Mouse (Mus musculus) hindbrain, embryonic 15.5 days (tissue): Measurements from ENCODE around the gene Ddit4l. TPM values are rescaled to one million over a fixed set of nuclear protein-coding genes. Genes with fewer than 3 reads are reported as not detected.

Experiments
- ATAC-seq: fragments of 200-750 bp; cut with Nextera tagmentation; 2 replicates; pipeline ENCODE4 v1.8.0; 2017; ENCODE audit warnings: low read depth, moderate number of reproducible peaks, moderate TSS enrichment; ENCODE audit not compliant: low FRiP score
- H3K27ac ChIP-seq: fragments of 300-500 bp; sonication (generic); replicated peaks from 2 replicates; pipeline ENCODE4 v1.5.1; 2015; ENCODE audit warnings: mild to moderate bottlenecking, inconsistent platforms
- H3K27me3 ChIP-seq: fragments of 300-500 bp; sonication (generic); 2 replicates; pipeline ENCODE4 v1.6.1; 2015; ENCODE audit warnings: control low read depth, inconsistent platforms
- H3K36me3 ChIP-seq: fragments of 300-500 bp; sonication (generic); 2 replicates; pipeline ENCODE4 v1.6.1; 2015; ENCODE audit warnings: control low read depth, inconsistent platforms
- H3K4me1 ChIP-seq: fragments of 300-500 bp; sonication (generic); replicated peaks from 2 replicates; pipeline ENCODE4 v1.6.1; 2015; ENCODE audit warnings: control low read depth, inconsistent platforms
- H3K4me2 ChIP-seq: fragments of 300-500 bp; sonication (generic); 2 replicates; pipeline ENCODE4 v1.6.1; 2015; ENCODE audit warnings: moderate library complexity, mild to moderate bottlenecking, inconsistent platforms
- H3K4me3 ChIP-seq: fragments of 300-500 bp; sonication (generic); 2 replicates; pipeline ENCODE4 v1.5.1; 2015; ENCODE audit warnings: mild to moderate bottlenecking, inconsistent platforms
- H3K9ac ChIP-seq: fragments of 300-500 bp; sonication (generic); 2 replicates; pipeline ENCODE4 v1.6.1; 2015; ENCODE audit warnings: inconsistent platforms
- H3K9me3 ChIP-seq: fragments of 300-500 bp; sonication (generic); 2 replicates; pipeline ENCODE4 v1.6.1; 2016; ENCODE audit warnings: control low read depth, inconsistent platforms
- WGBS: fragments of 180-500 bp; shearing (Covaris S2); methylation state at CpG from one replicate; pipeline ENCODE4 v1.1.7; 2015; 5-methylcytosine and 5-hydroxymethylcytosine counted together
- polyA plus RNA-seq: library from polyadenylated mRNA; unstranded; fragments of >200 nt; fragmentation: Nextera tagmentation; extraction: Ambion mirVana; gene quantifications from 2 replicates; pipeline ENCODE4 v1.2.1, GENCODE M21; 2015

The Ddit4l gene
- polyA plus RNA-seq, 1 experiment from 2014 or later, result 7.8 TPM

DNA sequence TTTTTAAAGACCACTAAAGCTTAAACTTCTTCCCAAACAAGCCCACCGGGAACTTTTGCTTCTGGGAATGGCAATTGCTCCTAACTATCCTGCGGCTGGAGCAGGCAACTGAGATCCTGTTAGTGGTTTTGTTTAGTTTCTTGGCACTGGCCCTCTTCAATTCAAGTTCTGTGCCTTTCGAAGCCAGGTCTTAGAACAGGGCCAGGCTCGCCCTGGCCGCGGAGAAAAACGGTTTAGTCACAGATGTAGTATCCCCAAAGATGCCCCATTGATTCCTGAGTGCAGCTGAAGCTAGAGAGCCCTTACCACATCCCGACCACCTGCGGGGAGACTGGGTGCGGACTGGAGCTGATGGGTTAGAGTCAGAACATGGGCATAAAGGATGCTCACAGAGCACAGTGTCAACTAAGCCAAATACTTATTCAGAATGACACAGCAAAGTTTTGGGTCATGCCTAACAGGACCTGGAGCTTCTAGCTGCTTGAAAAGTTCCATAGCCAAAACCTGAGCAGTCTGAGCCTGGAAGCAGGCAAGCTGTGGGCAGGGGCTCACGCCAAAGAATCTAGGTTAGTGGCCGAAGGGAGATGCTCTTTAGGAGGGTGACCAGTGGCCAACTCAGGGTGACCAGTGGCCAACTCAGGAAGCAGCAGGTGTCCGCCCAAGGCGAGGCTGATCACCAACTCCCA lies 1.6 kb downstream of the Ddit4l start:
- H3K27me3 ChIP-seq, result peaks cover 17% of the 10 kb centered on the region; the same call in 1 of the 2 replicates
- peak; percentile 66; the same call in 1 of the 2 replicates for ATAC-seq
- no peaks in the 10 kb centered on the region for H3K36me3 ChIP-seq
- peak overlapping the region; percentile 83 for H3K4me2 ChIP-seq
- H3K4me1 ChIP-seq, result peaks cover 15% of the 10 kb centered on the region
- H3K9me3 ChIP-seq, result no peaks in the 10 kb centered on the region
- peak overlapping the region; percentile 45 for H3K4me3 ChIP-seq
- 26% methylated on average over 14 of the region's 14 CpGs for WGBS
- no peak overlapping the region for H3K27ac ChIP-seq
- 0 out of 2 replicates have a peak overlapping the region, but pooled peaks have one; percentile 23 for H3K9ac ChIP-seq

DNA sequence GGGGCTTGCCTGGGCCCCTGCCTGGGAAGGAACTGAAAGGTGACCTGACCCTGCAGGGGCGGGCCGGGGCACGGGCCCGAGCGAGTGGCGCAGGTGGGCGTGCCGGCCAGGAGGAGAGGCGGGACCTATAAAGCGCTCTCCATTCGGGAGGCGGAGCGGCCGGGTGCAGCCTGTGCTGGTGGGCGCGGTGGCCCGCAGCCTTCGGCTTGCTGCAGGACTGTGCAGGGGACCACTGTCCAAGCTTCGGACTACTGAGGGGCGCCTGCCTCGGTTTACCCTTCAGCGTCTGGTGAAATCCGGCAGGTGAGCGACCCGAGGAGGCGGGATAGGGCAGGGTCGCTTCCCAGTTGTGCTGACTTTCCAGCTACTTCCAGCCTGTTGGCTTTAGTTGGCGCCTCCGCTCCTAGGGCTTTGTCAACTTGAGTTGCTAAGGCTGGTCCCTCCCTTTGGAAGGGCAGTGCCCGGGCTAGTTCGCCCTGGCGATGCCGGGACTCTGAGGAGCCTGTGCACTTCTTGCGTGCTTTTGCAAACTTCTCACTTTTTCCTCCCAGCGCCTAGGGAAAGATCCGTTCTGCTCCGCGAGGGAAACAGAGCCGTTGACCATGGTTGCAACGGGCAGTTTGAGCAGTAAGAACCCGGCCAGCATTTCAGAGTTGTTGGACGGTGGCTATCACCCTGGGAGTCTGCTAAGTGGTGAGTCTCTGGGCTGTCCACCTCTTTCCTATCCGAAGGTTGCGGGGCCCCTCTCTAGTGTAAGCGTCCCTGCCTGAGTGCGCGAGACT lies 2.4 kb downstream of the Ddit4l start:
- H3K9me3 ChIP-seq, result no peaks in the 10 kb centered on the region
- peaks cover 17% of the 10 kb centered on the region; the same call in 1 of the 2 replicates for H3K27me3 ChIP-seq
- H3K36me3 ChIP-seq, result no peaks in the 10 kb centered on the region
- H3K4me1 ChIP-seq, result peaks cover 15% of the 10 kb centered on the region
- peak overlapping the region; percentile 23; the same call in 1 of the 2 replicates for H3K9ac ChIP-seq
- ATAC-seq, result peak; percentile 91
- H3K4me3 ChIP-seq, result peak overlapping the region; percentile 45
- peak overlapping the region; percentile 83 for H3K4me2 ChIP-seq
- no peak overlapping the region for H3K27ac ChIP-seq
- under 1% methylated on average over 38 of the region's 47 CpGs for WGBS

DNA sequence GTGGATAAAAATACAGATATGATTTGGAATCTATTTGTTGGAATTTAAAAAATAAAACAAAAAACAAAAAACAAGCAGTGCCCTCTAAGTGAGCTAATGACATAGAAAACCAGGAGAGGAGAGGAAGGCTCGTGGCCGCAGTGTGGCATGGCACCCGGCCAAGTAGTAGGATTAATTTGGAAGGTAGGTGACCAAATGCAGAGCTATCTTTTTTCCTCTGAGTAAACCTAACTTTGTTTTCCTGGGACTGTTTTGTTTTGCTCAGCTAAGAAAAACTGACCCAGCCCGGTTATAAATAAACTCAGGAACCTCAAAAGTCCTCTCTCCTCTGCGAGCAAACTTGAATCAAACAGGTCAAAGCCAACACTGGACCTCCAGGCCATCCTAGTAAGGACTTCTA lies 3.6 kb downstream of the Ddit4l start:
- Histone ChIP-seq H3K4me3 (no peak overlapping the region), H3K36me3 (no peaks in the 10 kb centered on the region), H3K9me3 (no peaks in the 10 kb centered on the region), H3K27ac (no peak overlapping the region), H3K4me2 (no peak overlapping the region), H3K27me3 (peaks cover 17% of the 10 kb centered on the region; the same call in 1 of the 2 replicates), H3K4me1 (peaks cover 15% of the 10 kb centered on the region), H3K9ac (no peak overlapping the region)
- ATAC-seq, result no peak
- 75% methylated on average over 5 of the region's 5 CpGs for WGBS

DNA sequence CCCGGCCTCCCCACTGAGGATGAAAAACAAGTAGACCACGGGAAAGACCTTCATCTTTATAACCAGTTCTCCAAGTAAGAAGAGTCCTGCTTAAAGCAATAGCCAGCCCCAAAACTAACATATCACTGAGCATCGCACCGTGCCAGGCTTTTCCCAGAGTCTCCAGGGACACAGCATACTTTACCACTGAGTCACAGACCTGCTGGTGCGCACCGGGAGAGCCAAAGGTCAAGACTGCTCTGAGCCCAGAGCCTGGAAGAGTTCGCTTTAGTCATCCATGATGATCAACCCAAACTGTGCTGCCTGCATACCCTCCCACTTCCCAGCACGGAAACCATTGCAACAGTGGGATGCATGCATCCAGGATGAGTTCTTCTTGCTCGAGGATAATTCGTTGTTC lies 12.3 kb downstream of the Ddit4l start:
- Histone ChIP-seq H3K4me1 (no peaks in the 10 kb centered on the region), H3K27ac (no peak overlapping the region), H3K9ac (no peak overlapping the region), H3K27me3 (no peaks in the 10 kb centered on the region), H3K4me2 (no peak overlapping the region), H3K9me3 (no peaks in the 10 kb centered on the region), H3K36me3 (no peaks in the 10 kb centered on the region), H3K4me3 (no peak overlapping the region)
- no peak for ATAC-seq
- WGBS, result 84% methylated on average over 10 of the region's 10 CpGs

DNA sequence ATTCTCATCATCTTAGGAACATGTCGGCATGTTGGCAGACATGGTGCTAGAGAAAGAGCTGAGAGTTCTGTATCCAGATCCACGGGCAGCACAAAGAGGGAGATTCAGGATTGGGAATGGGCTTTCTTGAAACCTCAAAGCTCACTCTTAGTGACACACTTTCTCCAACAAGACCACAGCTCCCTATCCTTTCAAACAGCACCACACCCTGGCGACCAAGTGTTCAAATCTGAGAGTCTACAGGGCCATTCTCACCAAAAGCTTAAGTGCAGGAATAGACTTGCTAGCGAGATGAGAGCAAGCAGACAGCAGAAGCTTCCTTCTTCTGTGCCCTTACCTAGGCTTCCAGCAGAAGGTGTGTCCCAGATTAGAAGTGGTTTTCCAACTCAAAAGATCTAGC lies 15.2 kb downstream of the Ddit4l start:
- H3K27me3 ChIP-seq, result no peaks in the 10 kb centered on the region
- H3K27ac ChIP-seq, result no peak overlapping the region
- no peaks in the 10 kb centered on the region for H3K4me1 ChIP-seq
- H3K9ac ChIP-seq, result no peak overlapping the region
- H3K4me2 ChIP-seq, result no peak overlapping the region
- 86% methylated on average over 4 of the region's 4 CpGs for WGBS
- no peak for ATAC-seq
- H3K36me3 ChIP-seq, result no peaks in the 10 kb centered on the region
- H3K9me3 ChIP-seq, result no peaks in the 10 kb centered on the region
- no peak overlapping the region for H3K4me3 ChIP-seq

DNA sequence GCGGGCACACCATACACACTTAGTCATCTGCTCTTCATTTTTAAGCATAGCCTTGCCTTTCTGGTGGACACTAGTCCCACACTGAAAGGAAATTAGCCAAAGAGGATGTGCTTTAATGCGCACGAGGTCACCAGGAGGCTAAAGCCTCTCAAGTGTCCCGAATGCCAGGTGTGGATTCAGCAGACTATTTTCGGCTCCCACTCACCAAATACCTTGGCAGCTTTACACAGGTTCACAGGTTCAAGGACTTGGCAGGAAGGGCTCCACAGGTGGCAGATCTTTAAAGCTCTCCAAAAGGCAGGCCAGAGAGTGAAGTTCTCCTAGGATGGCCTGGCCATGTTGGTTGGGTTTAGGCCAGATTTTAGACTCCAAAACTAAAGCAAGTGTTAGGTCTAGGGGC lies 19.8 kb downstream of the Ddit4l start:
- Histone ChIP-seq H3K9me3 (no peaks in the 10 kb centered on the region), H3K9ac (no peak overlapping the region), H3K4me3 (no peak overlapping the region), H3K4me2 (no peak overlapping the region), H3K27me3 (no peaks in the 10 kb centered on the region), H3K27ac (no peak overlapping the region), H3K4me1 (no peaks in the 10 kb centered on the region), H3K36me3 (no peaks in the 10 kb centered on the region)
- no peak for ATAC-seq
- 92% methylated on average over 5 of the region's 5 CpGs for WGBS

DNA sequence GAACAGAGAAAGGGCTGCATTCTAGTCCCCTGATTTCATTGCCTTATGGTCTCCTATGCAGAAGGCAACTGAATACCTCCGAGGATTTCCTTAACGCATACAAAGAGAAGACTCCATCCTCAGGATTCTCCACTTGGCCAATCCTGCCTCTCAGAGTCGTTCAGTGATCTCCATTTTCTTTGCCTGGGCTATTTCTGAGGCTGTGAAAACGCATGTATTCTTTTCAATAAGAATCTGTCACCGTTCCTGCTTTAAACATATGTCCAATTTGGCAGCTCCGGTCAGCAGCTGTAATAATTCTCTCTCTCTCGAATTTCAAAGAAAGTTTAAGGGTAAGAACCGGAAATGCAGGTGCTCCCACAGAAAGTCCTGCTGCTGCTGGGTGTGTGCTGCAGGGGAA lies 20.7 kb downstream of the Ddit4l start:
- Histone ChIP-seq H3K9me3 (no peaks in the 10 kb centered on the region), H3K9ac (no peak overlapping the region), H3K4me1 (no peaks in the 10 kb centered on the region), H3K27me3 (no peaks in the 10 kb centered on the region), H3K27ac (no peak overlapping the region), H3K4me2 (no peak overlapping the region), H3K4me3 (no peak overlapping the region), H3K36me3 (no peaks in the 10 kb centered on the region)
- 42% methylated on average over 8 of the region's 8 CpGs for WGBS
- ATAC-seq, result no peak

DNA sequence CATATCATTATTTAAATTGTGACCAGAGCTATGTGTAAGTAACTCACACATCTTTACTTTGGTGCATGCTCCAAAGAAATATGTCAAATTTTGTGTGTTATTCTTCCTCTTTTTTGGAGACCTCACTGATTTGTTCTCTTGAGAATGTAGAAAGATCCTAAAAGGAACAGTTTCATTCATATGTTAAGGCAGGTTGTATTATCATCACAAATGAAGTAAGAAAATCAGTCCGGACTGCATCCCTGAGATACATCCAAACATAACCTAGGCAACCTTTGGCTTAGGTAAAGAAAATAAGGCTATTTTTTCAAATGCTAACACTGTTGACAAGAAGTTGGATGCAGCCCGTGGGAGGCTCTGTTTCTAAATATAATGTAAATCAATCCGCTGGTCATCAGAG lies 21.2 kb downstream of the Ddit4l start:
- no peaks in the 10 kb centered on the region for H3K4me1 ChIP-seq
- no peak overlapping the region for H3K9ac ChIP-seq
- WGBS, result 52% methylated on average over 3 of the region's 3 CpGs
- no peak overlapping the region for H3K27ac ChIP-seq
- no peaks in the 10 kb centered on the region for H3K27me3 ChIP-seq
- no peak overlapping the region for H3K4me2 ChIP-seq
- no peaks in the 10 kb centered on the region for H3K9me3 ChIP-seq
- ATAC-seq, result no peak
- H3K4me3 ChIP-seq, result no peak overlapping the region
- no peaks in the 10 kb centered on the region for H3K36me3 ChIP-seq

DNA sequence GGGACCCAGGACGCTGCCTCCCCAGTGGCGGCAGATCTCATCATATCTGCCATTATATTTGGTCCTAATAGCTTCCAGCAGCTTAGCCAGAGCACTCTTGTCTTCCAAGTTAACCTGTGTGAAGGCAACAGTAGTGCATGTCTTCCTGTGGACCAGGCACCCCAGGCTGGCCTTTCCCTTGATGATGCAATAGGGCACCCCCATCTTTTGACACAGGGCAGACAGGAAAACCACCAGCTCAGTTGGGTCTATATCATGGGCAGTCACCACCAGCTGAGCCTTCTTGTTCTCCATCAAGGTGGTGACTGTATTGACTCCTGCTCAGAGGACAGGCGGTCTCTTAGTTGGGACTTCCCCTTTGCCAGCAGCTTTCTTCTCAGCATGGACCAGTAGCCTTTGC lies 22.7 kb downstream of the Ddit4l start:
- Histone ChIP-seq H3K36me3 (no peaks in the 10 kb centered on the region), H3K9ac (no peak overlapping the region), H3K27me3 (no peaks in the 10 kb centered on the region), H3K4me3 (no peak overlapping the region), H3K4me2 (no peak overlapping the region), H3K27ac (no peak overlapping the region), H3K9me3 (no peaks in the 10 kb centered on the region), H3K4me1 (no peaks in the 10 kb centered on the region)
- 96% methylated on average over 3 of the region's 3 CpGs for WGBS
- ATAC-seq, result no peak

DNA sequence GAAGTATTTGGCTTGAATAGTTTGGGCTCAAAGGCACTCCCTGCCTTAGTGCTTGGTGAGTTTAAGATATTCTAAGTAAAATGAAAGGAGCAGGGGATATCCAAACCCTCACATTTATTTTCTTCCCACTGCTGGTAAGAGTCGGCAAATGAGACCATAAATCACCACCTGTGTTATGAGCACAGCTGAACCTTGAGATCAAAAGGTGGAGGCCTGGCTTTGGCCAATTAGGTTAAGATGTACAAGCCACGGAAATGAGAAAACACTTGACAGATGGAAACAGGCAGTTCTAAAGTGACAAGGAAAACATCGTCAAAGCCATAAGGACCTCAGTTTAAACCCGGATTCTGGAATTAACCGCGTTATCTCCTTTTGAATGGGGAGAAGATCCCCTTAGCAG lies 23.5 kb downstream of the Ddit4l start:
- no peak overlapping the region for H3K9ac ChIP-seq
- ATAC-seq, result no peak
- 83% methylated on average over 6 of the region's 6 CpGs for WGBS
- H3K4me1 ChIP-seq, result no peaks in the 10 kb centered on the region
- no peaks in the 10 kb centered on the region for H3K27me3 ChIP-seq
- H3K36me3 ChIP-seq, result no peaks in the 10 kb centered on the region
- no peak overlapping the region for H3K4me3 ChIP-seq
- no peak overlapping the region for H3K27ac ChIP-seq
- H3K9me3 ChIP-seq, result no peaks in the 10 kb centered on the region
- H3K4me2 ChIP-seq, result no peak overlapping the region

DNA sequence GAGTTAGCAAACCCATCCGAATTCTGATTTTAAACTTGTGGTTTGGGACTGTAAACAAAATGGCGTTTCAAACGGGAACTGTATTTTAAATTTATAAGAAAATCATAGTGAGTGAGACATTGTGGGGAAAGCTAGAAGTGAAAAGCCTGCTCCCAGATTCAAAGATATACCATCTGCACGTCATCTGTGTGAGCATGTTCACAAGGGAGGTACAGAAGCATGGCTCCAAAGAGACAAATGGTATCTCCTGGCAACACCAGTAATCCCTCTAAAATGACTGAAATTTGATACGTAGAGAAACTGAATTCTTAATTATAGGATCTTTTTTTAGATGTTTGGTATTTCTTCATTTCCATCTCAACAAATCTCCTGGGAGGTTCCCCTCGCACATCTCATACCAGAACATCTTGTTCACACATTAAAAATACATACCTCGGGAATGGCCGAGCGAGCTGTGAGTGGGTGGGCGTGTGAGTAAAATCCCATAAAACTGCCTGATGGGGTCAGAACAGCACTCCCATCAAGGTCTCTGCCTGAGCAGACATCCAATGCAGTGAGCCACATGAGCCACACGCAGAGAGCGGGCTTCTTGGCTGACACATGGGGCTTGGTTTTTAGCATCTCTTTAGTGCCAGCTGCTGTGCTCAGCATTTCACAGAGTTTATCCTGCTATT lies 26.2 kb downstream of the Ddit4l start:
- H3K9me3 ChIP-seq, result no peaks in the 10 kb centered on the region
- WGBS, result 67% methylated on average over 12 of the region's 12 CpGs
- no peak for ATAC-seq

DNA sequence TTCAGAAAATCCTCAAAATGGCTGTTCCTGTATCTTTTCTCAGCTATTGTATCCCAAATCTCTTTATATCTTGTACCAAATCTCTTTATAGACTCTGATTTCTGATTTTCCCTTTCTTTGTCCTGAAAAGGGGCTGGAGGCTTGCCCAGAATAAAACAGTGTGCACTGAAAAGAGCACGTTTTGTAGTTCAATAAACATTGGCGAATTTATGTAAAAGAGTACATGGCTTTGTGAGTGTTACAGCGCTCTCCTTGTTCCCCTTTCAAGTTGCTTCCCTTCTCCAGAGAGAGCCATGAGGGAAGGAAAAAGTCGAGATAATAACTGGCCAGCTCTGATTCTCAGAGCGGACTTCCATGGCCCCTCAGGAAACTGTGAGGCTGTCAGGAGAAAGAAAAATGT lies 27.7 kb downstream of the Ddit4l start:
- WGBS, result 58% methylated on average over 5 of the region's 5 CpGs
- Histone ChIP-seq H3K27ac (no peak overlapping the region), H3K36me3 (no peaks in the 10 kb centered on the region), H3K27me3 (no peaks in the 10 kb centered on the region), H3K4me1 (no peaks in the 10 kb centered on the region), H3K9me3 (no peaks in the 10 kb centered on the region), H3K9ac (no peak overlapping the region), H3K4me3 (no peak overlapping the region), H3K4me2 (no peak overlapping the region)
- ATAC-seq, result no peak

More for the DNA sequence above, 26.2 kb downstream of the Ddit4l start:
- Histone ChIP-seq H3K4me2 (no peak overlapping the region), H3K27me3 (no peaks in the 10 kb centered on the region), H3K9ac (no peak overlapping the region), H3K36me3 (no peaks in the 10 kb centered on the region), H3K4me1 (no peaks in the 10 kb centered on the region), H3K4me3 (no peak overlapping the region), H3K27ac (no peak overlapping the region)
